Mouse (Mus musculus): ENCODE measurements around the gene Rgs2. TPM values are rescaled to one million over a fixed set of nuclear protein-coding genes. Genes with fewer than 3 reads are reported as not detected.

The Rgs2 gene
- total RNA-seq, 1 experiment = 0.49 TPM

GRCm38 (mm10) chr1:143974637-143975036 is 29.3 kb downstream of the Rgs2 start:
- Histone ChIP-seq H3K36me3 (ENCODE audit: control insufficient read depth, insufficient read depth, low read length, poor library complexity, severe bottlenecking) (no peaks in the 10 kb centered on the region), H3K9ac (ENCODE audit: insufficient read depth, low read depth, low read length, poor library complexity, severe bottlenecking) (no peak overlapping the region), H3K9me3 (ENCODE audit: control insufficient read depth, insufficient read depth, low read depth, low read length) (no peaks in the 10 kb centered on the region), H3K4me3 (ENCODE audit: insufficient read depth in 1 of 2, low read depth in 1 of 2, low read length in 2 of 2, poor library complexity in 1 of 2, severe bottlenecking in 1 of 2) (no peak overlapping the region), H3K27ac (ENCODE audit: insufficient read depth, low read depth, low read length, poor library complexity, severe bottlenecking) (no peak overlapping the region), H3K4me1 (ENCODE audit: control insufficient read depth in 2 of 2, insufficient read depth in 2 of 2, low read length in 2 of 2, poor library complexity in 1 of 2) (no peaks in the 10 kb centered on the region)
- DNase-seq (ENCODE audit: low read depth, low spot score) = no peak
- in situ Hi-C loops (cut with MboI; ENCODE audit: low sequenced_read_pairs in 2 of 2, unreplicated experiment in 2 of 2) = no loop called here
- TF ChIP-seq ZNF384 (IDR thresholded peaks at IDR 0.05; ENCODE audit: low read depth, low read length) (no peak), CHD2 (IDR thresholded peaks at IDR 0.05; ENCODE audit: low read depth, low read length) (no peak), ZC3H11A (IDR thresholded peaks at IDR 0.05; ENCODE audit: borderline replicate concordance, low read depth, low read length) (no peak), MAFK (IDR thresholded peaks at IDR 0.05; ENCODE audit: insufficient read depth, low read depth, low read length) (no peak), HCFC1 (IDR thresholded peaks at IDR 0.05; ENCODE audit: borderline replicate concordance, insufficient read depth, low read length) (no peak)

DNA sequence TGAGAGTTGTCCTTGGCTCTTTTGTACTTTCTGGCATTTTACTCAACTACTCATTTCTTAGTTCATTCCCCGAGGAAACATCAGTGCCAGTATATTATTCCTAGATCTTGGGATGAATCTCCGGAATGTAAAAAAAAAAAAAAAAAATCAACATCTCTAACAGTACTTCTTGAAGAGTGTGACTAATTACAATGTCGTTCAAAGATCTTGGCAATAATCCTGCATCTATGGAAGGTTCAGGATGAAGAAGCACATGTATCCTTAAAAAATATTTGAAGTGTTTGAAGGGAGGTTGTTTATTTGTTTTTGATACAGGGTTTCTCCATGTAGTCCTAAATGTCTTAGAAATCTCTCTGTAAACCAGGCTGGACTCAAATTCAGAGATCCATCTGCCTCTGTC is 41.7 kb downstream of the Rgs2 start:
- DNase-seq (ENCODE audit: low read depth, low spot score) = no peak
- Histone ChIP-seq H3K27ac (ENCODE audit: insufficient read depth, low read depth, low read length, poor library complexity, severe bottlenecking) (no peak overlapping the region), H3K9me3 (ENCODE audit: control insufficient read depth, insufficient read depth, low read depth, low read length) (no peaks in the 10 kb centered on the region), H3K4me1 (ENCODE audit: control insufficient read depth in 2 of 2, insufficient read depth in 2 of 2, low read length in 2 of 2, poor library complexity in 1 of 2) (no peaks in the 10 kb centered on the region), H3K9ac (ENCODE audit: insufficient read depth, low read depth, low read length, poor library complexity, severe bottlenecking) (no peak overlapping the region), H3K36me3 (ENCODE audit: control insufficient read depth, insufficient read depth, low read length, poor library complexity, severe bottlenecking) (no peaks in the 10 kb centered on the region), H3K4me3 (ENCODE audit: insufficient read depth in 1 of 2, low read depth in 1 of 2, low read length in 2 of 2, poor library complexity in 1 of 2, severe bottlenecking in 1 of 2) (no peak overlapping the region)
- in situ Hi-C loops (cut with MboI; ENCODE audit: low sequenced_read_pairs in 2 of 2, unreplicated experiment in 2 of 2) = no loop called here
- no peak for TF ChIP-seq MAFK (IDR thresholded peaks at IDR 0.05; ENCODE audit: insufficient read depth, low read depth, low read length)
- no peak for TF ChIP-seq HCFC1 (IDR thresholded peaks at IDR 0.05; ENCODE audit: borderline replicate concordance, insufficient read depth, low read length)
- no peak for TF ChIP-seq ZC3H11A (IDR thresholded peaks at IDR 0.05; ENCODE audit: borderline replicate concordance, low read depth, low read length)
- TF ChIP-seq CHD2 (IDR thresholded peaks at IDR 0.05; ENCODE audit: low read depth, low read length) = no peak
- TF ChIP-seq ZNF384 (IDR thresholded peaks at IDR 0.05; ENCODE audit: low read depth, low read length) = no peak

DNA sequence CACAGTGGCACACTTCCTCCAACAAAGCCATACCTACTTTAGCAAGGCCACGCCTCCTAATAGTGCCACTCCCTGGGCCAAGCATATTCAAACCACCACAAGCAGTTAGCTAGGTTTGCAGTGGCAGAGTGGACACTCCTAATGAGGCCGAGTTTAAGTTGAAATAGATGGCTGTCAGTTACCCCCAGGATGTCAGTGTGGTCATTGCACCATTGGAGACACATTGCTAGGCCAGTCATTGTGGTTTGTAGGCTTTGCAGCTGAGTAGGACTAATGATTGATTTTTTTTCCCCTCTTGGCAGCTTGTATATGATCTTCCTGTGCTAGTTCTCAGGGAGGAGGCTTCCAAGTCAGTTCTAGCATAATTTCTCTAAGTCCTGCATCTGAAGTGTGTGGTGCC is 43.6 kb downstream of the Rgs2 start:
- Histone ChIP-seq H3K4me3 (ENCODE audit: insufficient read depth in 1 of 2, low read depth in 1 of 2, low read length in 2 of 2, poor library complexity in 1 of 2, severe bottlenecking in 1 of 2) (no peak overlapping the region), H3K36me3 (ENCODE audit: control insufficient read depth, insufficient read depth, low read length, poor library complexity, severe bottlenecking) (no peaks in the 10 kb centered on the region), H3K9ac (ENCODE audit: insufficient read depth, low read depth, low read length, poor library complexity, severe bottlenecking) (no peak overlapping the region), H3K27ac (ENCODE audit: insufficient read depth, low read depth, low read length, poor library complexity, severe bottlenecking) (no peak overlapping the region), H3K9me3 (ENCODE audit: control insufficient read depth, insufficient read depth, low read depth, low read length) (no peaks in the 10 kb centered on the region), H3K4me1 (ENCODE audit: control insufficient read depth in 2 of 2, insufficient read depth in 2 of 2, low read length in 2 of 2, poor library complexity in 1 of 2) (no peaks in the 10 kb centered on the region)
- in situ Hi-C loops (cut with MboI; ENCODE audit: low sequenced_read_pairs in 2 of 2, unreplicated experiment in 2 of 2) = no loop called here
- TF ChIP-seq MAFK (IDR thresholded peaks at IDR 0.05; ENCODE audit: insufficient read depth, low read depth, low read length) = no peak
- no peak for TF ChIP-seq CHD2 (IDR thresholded peaks at IDR 0.05; ENCODE audit: low read depth, low read length)
- TF ChIP-seq HCFC1 (IDR thresholded peaks at IDR 0.05; ENCODE audit: borderline replicate concordance, insufficient read depth, low read length) = no peak
- TF ChIP-seq ZNF384 (IDR thresholded peaks at IDR 0.05; ENCODE audit: low read depth, low read length) = no peak
- no peak for TF ChIP-seq ZC3H11A (IDR thresholded peaks at IDR 0.05; ENCODE audit: borderline replicate concordance, low read depth, low read length)
- DNase-seq (ENCODE audit: low read depth, low spot score) = no peak

DNA sequence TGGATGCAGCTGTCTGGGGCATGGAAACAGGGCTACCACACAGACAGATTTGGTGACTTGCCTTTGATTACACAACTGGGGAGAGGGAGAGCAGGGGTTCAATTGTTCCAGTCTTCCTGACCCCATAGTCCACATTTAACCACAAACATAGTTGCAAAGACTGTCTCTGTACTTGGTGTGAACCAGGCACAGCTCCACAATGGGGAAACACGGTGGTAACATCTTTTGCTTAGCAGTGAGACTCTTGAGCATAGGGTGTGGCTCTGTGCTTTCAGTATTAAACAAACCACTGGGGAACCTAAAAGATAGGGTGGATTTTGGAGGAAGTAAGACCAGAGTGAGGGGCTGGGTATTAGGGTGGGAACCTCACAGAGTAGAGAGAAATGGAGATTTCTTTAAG is 47.9 kb downstream of the Rgs2 start:
- no peaks in the 10 kb centered on the region for H3K4me1 ChIP-seq (ENCODE audit: control insufficient read depth in 2 of 2, insufficient read depth in 2 of 2, low read length in 2 of 2, poor library complexity in 1 of 2)
- no peak overlapping the region for H3K27ac ChIP-seq (ENCODE audit: insufficient read depth, low read depth, low read length, poor library complexity, severe bottlenecking)
- in situ Hi-C loops (cut with MboI; ENCODE audit: low sequenced_read_pairs in 2 of 2, unreplicated experiment in 2 of 2) = no loop called here
- no peak overlapping the region for H3K9ac ChIP-seq (ENCODE audit: insufficient read depth, low read depth, low read length, poor library complexity, severe bottlenecking)
- no peak for DNase-seq (ENCODE audit: low read depth, low spot score)
- TF ChIP-seq ZC3H11A (IDR thresholded peaks at IDR 0.05; ENCODE audit: borderline replicate concordance, low read depth, low read length) (no peak), HCFC1 (IDR thresholded peaks at IDR 0.05; ENCODE audit: borderline replicate concordance, insufficient read depth, low read length) (no peak), MAFK (IDR thresholded peaks at IDR 0.05; ENCODE audit: insufficient read depth, low read depth, low read length) (no peak), CHD2 (IDR thresholded peaks at IDR 0.05; ENCODE audit: low read depth, low read length) (no peak), ZNF384 (IDR thresholded peaks at IDR 0.05; ENCODE audit: low read depth, low read length) (no peak)
- H3K4me3 ChIP-seq (ENCODE audit: insufficient read depth in 1 of 2, low read depth in 1 of 2, low read length in 2 of 2, poor library complexity in 1 of 2, severe bottlenecking in 1 of 2) = no peak overlapping the region
- H3K9me3 ChIP-seq (ENCODE audit: control insufficient read depth, insufficient read depth, low read depth, low read length) = no peaks in the 10 kb centered on the region
- no peaks in the 10 kb centered on the region for H3K36me3 ChIP-seq (ENCODE audit: control insufficient read depth, insufficient read depth, low read length, poor library complexity, severe bottlenecking)

DNA sequence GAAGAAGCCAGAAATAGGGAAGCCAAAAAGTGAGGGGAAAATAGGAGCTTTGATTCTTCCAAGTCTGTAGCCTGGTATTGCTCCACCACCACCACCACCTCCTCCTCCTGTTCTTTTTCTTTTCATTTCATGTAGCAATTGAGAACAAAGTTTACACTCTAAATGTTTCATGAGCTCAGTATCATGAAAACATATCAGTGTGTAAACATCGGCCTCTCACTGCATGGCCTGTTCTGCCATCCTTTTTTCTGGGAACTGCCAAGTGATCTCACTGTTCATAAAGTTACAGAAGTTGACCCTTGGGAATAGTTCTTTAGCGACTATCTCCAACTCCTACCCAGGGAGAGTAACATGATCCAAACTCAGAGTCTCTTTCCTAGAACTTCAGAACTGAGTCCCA is 51.1 kb downstream of the Rgs2 start:
- Histone ChIP-seq H3K4me1 (ENCODE audit: control insufficient read depth in 2 of 2, insufficient read depth in 2 of 2, low read length in 2 of 2, poor library complexity in 1 of 2) (no peaks in the 10 kb centered on the region), H3K9me3 (ENCODE audit: control insufficient read depth, insufficient read depth, low read depth, low read length) (no peaks in the 10 kb centered on the region), H3K27ac (ENCODE audit: insufficient read depth, low read depth, low read length, poor library complexity, severe bottlenecking) (no peak overlapping the region), H3K4me3 (ENCODE audit: insufficient read depth in 1 of 2, low read depth in 1 of 2, low read length in 2 of 2, poor library complexity in 1 of 2, severe bottlenecking in 1 of 2) (no peak overlapping the region), H3K9ac (ENCODE audit: insufficient read depth, low read depth, low read length, poor library complexity, severe bottlenecking) (no peak overlapping the region), H3K36me3 (ENCODE audit: control insufficient read depth, insufficient read depth, low read length, poor library complexity, severe bottlenecking) (no peaks in the 10 kb centered on the region)
- in situ Hi-C loops (cut with MboI; ENCODE audit: low sequenced_read_pairs in 2 of 2, unreplicated experiment in 2 of 2) = no loop called here
- no peak for DNase-seq (ENCODE audit: low read depth, low spot score)
- TF ChIP-seq CHD2 (IDR thresholded peaks at IDR 0.05; ENCODE audit: low read depth, low read length) = no peak
- TF ChIP-seq ZNF384 (IDR thresholded peaks at IDR 0.05; ENCODE audit: low read depth, low read length) = no peak
- TF ChIP-seq ZC3H11A (IDR thresholded peaks at IDR 0.05; ENCODE audit: borderline replicate concordance, low read depth, low read length) = no peak
- no peak for TF ChIP-seq MAFK (IDR thresholded peaks at IDR 0.05; ENCODE audit: insufficient read depth, low read depth, low read length)
- TF ChIP-seq HCFC1 (IDR thresholded peaks at IDR 0.05; ENCODE audit: borderline replicate concordance, insufficient read depth, low read length) = no peak

Other genes starting within 250 kb of the Rgs2 start
- 16.8 TPM in 2 replicates for gene Trove2, start 227.1 kb downstream of the Rgs2 start, total RNA-seq (2012; rRNA removed)
- 41.7 and 58.5 TPM in 2 replicates for gene Uchl5, start 226.9 kb downstream of the Rgs2 start, total RNA-seq (2012; rRNA removed)
- gene Rgs13, start 173.2 kb upstream of the Rgs2 start, total RNA-seq (2012; rRNA removed) = 0.80 TPM in 1 of 2 replicates, not detected in the other
- not detected in 2 replicates for gene Rgs1, start 245.1 kb upstream of the Rgs2 start, total RNA-seq (2012; rRNA removed)

All from ES-E14 (cell line).